Mouse (Mus musculus) cerebellum, adult (tissue): Measurements from ENCODE around the gene Afmid.
"Not testable (repeated sequence)": the region's sequence is repeated elsewhere in the genome, so short reads cannot be mapped to it uniquely, and the experiment has no call there.

Experiments
- ATAC-seq: cut with Nextera tagmentation; 2 replicates; pipeline ENCODE4 v1.9.2; 2017; ENCODE audit warnings: mild to moderate bottlenecking, moderate library complexity, mixed read lengths; ENCODE audit not compliant: insufficient number of reproducible peaks, low FRiP score, low TSS enrichment

Gene Afmid

DNA sequence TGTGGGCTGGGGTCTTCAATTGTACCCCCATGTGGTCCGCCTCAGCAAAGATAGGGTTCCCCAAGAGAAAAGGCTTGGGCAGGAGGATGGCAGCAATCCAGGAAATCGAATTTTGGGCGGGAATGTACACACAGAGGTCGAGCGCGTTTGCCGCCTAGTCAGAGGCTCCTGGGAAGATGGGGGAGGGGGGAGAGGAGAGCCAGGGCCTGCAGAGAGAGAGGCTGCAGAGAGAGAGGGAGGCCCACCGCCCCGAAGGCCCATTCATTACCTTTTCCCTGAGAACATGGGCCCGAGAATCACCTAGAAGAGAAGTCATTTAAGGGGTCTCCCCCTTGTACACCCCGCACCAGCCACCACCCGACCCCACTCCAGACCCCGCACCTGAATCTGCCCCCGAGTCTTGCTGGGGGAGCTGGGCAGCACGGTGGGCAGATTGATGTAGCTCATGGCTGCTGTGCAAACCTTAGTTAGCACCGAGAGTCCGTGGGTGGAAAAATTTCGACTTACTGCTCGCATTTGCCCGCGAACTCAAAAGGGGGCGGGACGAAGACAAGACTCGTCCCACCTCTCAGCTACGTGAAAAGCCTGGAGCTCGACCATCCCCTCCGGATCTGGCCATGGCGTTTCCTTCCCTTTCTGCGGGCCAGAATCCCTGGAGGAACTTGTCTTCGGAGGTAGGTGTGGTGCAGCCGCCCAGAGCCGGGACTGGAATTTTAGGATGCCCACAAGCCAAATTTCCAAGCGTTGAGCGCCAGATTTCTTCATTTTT lies at the start of gene Afmid, which contains the start of gene Tk1:
Afmid (plus strand) TSS at position 592 of the 769 bp plus-strand sequence.
Tk1 (minus strand) TSS at position 760 of the 769 bp plus-strand sequence.
- no peak for ATAC-seq

GRCm38 (mm10) chr11:117776085-117776792 lies 49.5 kb upstream of the Afmid start:
- ATAC-seq, result no peak

DNA sequence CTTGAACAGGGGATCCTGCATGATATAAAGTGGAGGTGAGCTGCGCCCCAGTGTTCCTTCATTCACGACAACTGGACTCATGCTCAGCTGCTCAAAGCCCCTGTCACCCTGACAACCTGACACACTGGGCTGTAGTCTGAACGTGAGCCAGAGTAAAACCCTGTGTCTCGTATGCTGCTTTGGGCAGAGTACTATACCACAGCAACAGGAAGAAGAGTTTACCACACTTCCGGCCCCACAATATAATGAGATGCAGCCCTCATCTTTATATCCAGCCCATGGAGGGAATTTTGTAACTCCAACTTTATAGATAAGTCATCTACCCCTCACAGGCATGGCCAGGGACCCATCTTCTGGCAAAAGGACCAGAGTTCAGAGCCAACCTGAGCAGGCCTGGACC lies 48.6 kb upstream of the Afmid start:
- ATAC-seq, result no peak

GRCm38 (mm10) chr11:117778031-117778430 lies 47.7 kb upstream of the Afmid start:
- ATAC-seq, result no peak

GRCm38 (mm10) chr11:117778851-117779433 lies 46.8 kb upstream of the Afmid start:
- ATAC-seq, result no peak

DNA sequence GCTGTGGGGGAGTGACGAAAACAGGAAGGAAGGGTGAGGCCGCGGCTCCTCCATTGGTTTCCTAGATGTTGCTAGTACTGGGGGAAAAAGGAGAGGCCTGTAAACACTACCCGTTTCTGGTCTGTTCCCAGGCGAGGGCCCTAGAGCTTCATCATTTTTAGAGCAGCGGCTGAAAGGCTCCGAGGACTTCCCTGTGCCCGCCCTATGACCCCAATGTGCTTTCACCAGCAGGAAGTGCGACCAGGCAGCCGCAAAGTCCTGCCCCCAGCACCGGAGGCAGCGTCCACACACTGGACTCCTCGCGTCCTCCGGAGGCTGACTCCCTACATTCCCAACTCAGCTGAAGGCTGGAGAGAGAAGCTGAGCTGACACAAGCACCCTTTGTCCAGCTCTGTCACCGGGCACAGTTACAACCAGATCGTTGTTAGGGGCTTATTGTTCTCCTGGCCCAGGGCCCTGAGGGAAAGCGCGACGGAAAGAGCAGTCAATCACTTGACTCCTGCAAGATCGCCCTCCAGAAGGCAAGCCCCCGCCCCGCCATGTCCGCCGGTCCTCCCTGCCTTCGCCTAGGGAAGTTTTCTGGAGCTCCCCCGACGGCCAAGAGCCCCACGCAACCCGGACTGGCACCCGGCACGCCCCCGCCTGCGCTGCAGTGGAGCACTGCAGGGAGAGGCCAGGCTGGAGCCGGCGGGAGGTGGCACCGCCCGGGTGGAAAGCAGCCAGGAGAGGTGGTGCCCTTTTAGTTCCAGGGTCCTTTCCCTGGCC lies 46.1 kb upstream of the Afmid start:
- no peak for ATAC-seq

- no peak for ATAC-seq
Observed at GRCm38 (mm10) chr11:117780199-117780515, 45.6 kb upstream of the Afmid start.

DNA sequence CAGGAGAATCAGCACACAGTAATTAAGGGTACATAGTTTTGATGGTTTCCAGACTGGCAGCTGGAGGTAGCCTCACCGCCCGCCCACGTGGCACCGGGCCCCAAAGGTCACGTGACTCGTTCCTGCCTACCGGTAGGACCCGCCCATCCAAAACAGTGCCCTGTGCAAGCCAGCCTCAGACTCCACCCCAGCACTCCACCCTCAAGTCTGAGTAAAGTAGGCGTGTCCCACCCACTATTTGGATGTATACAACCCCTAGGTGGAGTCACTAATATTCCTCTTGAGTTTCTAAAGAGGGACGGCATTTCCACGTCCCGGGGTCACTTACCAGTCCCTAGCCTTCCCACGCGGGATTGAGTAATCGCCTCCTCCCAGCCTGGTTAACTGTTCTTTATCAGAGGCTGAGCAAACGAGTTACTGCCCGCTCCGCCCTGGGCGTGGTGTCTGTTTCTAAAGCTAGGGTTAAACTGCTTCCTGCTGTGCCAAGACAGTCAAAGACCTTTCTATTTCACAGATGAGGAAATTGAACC lies 45.1 kb upstream of the Afmid start:
- no peak for ATAC-seq

DNA sequence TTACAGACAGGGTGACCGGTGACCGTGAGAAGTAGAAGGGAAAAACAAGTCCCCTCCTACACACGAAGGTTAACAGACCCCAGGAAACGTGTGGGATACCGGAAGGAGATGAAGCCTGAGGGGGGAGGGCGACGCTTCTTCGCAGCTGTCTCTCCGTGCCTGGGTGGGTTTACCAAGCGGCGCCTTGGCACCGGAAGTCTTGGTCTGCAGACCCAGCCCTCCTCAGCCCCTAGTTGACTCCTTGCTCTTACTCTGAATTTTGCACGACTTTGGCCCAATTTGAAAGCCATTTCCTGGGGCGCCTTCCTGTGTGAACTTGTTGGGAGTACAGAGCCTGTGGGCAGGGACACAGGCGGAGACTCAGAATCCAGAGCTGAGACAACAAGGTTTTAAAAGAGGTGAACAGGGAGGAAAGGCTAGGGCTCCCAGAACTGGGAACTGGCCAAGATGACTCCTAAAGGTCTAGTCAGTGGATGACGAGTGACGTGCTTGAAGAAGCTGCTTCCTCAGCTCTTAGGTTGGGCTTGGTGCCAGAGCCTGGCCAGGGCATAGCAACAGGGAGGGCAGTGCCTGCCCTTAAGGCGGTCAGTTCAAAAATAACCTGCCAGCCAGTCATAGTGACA lies 44.4 kb upstream of the Afmid start:
- no peak for ATAC-seq

GRCm38 (mm10) chr11:117781993-117782704 lies 43.6 kb upstream of the Afmid start, which contains the start of the genes Tmc8 and Tmc6:
TSS of gene Tmc8 (plus strand) at chr11:117782076.
TSS of gene Tmc6 (minus strand) at chr11:117782198.
- ATAC-seq, result no peak

DNA sequence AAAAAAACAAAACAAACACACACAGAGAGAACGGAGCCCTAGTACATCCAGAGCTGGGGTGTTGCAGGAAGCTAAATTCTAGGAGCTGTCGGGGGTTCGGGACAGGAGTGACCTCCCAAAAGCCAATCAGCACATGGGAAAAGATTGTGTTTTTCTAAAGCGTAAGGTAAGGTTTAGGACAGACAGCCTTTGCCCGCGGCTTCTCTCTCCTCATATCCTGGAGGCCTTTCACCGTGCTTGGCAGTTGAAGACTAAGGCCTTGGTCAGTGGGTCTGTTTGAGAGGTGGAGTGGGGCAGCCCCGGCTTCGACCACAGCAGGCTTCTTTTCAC lies 43.1 kb upstream of the Afmid start:
- no peak for ATAC-seq

GRCm38 (mm10) chr11:117783089-117783488 lies 42.6 kb upstream of the Afmid start:
- no peak for ATAC-seq

DNA sequence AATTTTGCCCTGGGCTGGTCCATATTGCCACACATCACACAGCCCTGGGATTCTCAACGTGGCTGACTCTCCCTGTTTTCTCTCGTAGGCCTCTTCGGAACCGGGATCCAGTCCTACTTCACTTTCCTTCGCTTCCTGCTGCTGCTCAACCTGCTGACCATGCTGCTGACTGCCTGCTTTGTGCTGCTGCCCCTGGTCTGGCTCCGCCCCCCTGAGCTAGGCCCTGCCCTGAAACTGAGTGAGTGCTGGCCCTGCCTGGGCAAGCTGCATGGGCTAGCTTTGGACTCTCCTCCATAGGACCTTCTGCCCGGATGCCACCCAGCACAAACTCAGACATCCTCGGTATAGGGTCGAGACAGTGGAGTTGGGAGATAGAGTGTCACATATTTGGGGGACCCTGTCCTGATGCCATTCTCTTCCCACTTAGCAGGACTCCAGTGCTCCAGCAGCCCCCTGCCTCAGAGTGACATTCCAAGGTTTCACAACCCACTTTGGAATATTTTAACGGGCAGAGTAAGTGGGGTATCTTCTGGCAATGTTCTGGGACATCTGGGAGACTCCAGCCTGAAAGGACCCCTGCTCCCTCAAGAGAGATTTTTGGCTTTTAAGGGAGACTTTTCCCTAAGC lies 41.9 kb upstream of the Afmid start:
- no peak for ATAC-seq

DNA sequence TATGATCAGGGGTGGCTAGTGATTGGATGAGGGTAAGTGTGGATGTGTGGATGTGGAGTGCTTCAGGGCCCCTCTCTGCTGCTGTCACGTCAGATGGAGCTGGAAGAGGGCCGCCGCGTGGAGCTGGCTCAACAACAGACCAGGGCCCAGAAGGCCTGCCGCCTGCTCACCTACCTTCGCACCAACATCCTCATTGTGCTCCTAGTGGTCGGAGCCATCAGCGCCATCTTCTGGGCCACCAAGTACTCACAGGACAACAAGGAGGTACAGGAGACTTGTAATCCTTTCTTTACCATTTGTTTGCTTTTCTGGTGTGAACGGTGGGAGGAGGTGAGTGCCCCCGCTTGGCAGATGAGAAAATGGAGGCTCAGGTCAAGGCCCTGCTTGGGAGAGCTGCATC lies 39.4 kb upstream of the Afmid start:
- ATAC-seq, result no peak

- ATAC-seq, result not testable (repeated sequence)
Observed at GRCm38 (mm10) chr11:117788481-117788880, 37.2 kb upstream of the Afmid start.

GRCm38 (mm10) chr11:117790286-117790685 lies 35.4 kb upstream of the Afmid start:
- no peak for ATAC-seq

GRCm38 (mm10) chr11:117790703-117791440 lies 34.9 kb upstream of the Afmid start:
- ATAC-seq, result no peak

DNA sequence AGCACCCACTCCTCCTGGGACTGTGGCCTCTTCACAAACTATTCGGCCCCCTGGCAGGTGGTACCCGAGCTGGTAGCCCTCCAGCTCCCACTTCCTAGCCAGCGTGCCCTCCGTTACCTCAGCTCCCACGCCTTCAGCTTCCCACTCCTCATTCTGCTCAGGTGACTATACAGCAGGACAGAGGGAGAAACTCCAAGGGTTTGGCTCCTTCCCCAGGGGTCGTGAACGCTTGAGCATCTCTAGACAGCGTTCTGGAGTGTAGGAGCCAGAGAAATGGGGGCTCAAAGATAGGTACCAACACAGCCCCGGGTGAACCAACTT lies 34.3 kb upstream of the Afmid start:
- no peak for ATAC-seq
